ENCODE assay signal across 8 mouse cellular contexts in the genomic region with DNA sequence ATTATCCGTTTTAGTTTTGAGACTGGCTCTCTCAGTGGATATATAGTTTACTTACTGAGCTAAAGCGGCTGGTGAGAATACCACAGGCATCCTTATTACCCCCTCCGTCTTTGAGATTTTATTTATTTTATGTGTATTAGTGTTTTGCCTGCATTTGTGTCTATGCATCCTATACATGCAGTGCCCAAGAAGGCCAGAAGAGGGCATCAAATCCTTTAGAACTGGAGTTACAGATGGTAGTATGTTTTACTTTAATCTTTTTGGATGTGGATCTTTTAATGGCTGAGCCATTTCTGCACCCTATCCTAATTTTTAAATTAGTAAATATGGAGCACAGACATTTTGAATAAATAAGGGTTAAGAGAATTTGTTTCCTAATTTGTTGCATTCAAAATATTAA.
A peak's percentile ranks its signal among the peaks of the same experiment; 100 is the strongest.
DNase-seq lines count a peak whose midpoint lies in the region; ATAC-seq lines count a peak whose summit lies in the region.

No protein-coding gene starts in this region.

- no peak for ATAC-seq in midbrain, embryonic 11.5 days (ENCODE audit: low FRiP score)
- ATAC-seq in midbrain, embryonic 16.5 days: no peak

- no peak overlapping the region for H3K9ac ChIP-seq in midbrain, embryonic 11.5 days (ENCODE audit: low read length)
- H3K9ac ChIP-seq in midbrain, embryonic 16.5 days (ENCODE audit: low read depth, low read length): no peak overlapping the region

- 21% methylated on average over 3 of the region's 3 CpGs for WGBS in midbrain, embryonic 11.5 days
- 18% methylated on average over 3 of the region's 3 CpGs for WGBS in midbrain, embryonic 16.5 days

- H3K27me3 ChIP-seq in midbrain, embryonic 11.5 days (ENCODE audit: control insufficient read depth, insufficient read depth, low read length): no peaks in the 10 kb centered on the region
- H3K27me3 ChIP-seq in midbrain, embryonic 16.5 days (ENCODE audit: control insufficient read depth, insufficient read depth, low read depth, low read length): no peaks in the 10 kb centered on the region

- H3K4me3 ChIP-seq in midbrain, embryonic 11.5 days (ENCODE audit: low read depth, low read length): no peak overlapping the region
- no peak overlapping the region for H3K4me3 ChIP-seq in midbrain, embryonic 16.5 days (ENCODE audit: low read depth, low read length)

- H3K36me3 ChIP-seq in midbrain, embryonic 11.5 days (ENCODE audit: control insufficient read depth, insufficient read depth, low read length): no peaks in the 10 kb centered on the region
- no peaks in the 10 kb centered on the region for H3K36me3 ChIP-seq in midbrain, embryonic 16.5 days (ENCODE audit: control insufficient read depth, insufficient read depth, low read length)

- no peaks in the 10 kb centered on the region for H3K9me3 ChIP-seq in midbrain, embryonic 11.5 days (ENCODE audit: control insufficient read depth, low read length)
- no peaks in the 10 kb centered on the region for H3K9me3 ChIP-seq in midbrain, embryonic 16.5 days (replicated peaks; ENCODE audit: control insufficient read depth, low read length, poor library complexity, severe bottlenecking)

- intact Hi-C loops in left cerebral cortex, postnatal 36 days (cut with DNase I): loop anchor here (10.0 kb wide), 2 partner anchors 150 to 200 kb away; no protein-coding TSS in a partner anchor

- DNase-seq in midbrain, embryonic 11.5 days (ENCODE audit: low spot score, missing footprints): peak; percentile 95
- DNase-seq in adrenal gland, postnatal 10 days: peak; percentile 81
- DNase-seq in embryo, embryonic 9.5 days (ENCODE audit: extremely low spot score): peak; percentile 61
- DNase-seq in hindlimb bud, embryonic 11.5 days (ENCODE audit: extremely low spot score, low read depth, low spot score): peak; percentile 52
- DNase-seq in left cerebral cortex, postnatal 36 days (ENCODE audit: low spot score in 2 of 2): peak; percentile 57 to 70
- peak; percentile 42 for DNase-seq in retina, adult 2 months (ENCODE audit: low read depth, low spot score)
- DNase-seq in urinary bladder, postnatal 25 days (ENCODE audit: low spot score): peak; percentile 69

- H3K27ac ChIP-seq in midbrain, embryonic 11.5 days (ENCODE audit: low read depth, low read length): no peak overlapping the region
- no peak overlapping the region for H3K27ac ChIP-seq in midbrain, embryonic 16.5 days (ENCODE audit: low read length)

- H3K4me2 ChIP-seq in midbrain, embryonic 11.5 days: no peak overlapping the region
- no peak overlapping the region for H3K4me2 ChIP-seq in midbrain, embryonic 16.5 days (ENCODE audit: low read length)

- H3K4me1 ChIP-seq in midbrain, embryonic 11.5 days (ENCODE audit: control insufficient read depth, insufficient read depth, low read length): no peaks in the 10 kb centered on the region
- H3K4me1 ChIP-seq in midbrain, embryonic 16.5 days (ENCODE audit: control insufficient read depth, insufficient read depth, low read length): no peaks in the 10 kb centered on the region

Comparison
In these comparisons a context has a peak if more than half of its experiments do, and no peak if none do; other contexts are left out.
1. DNase-seq: peak in every context shown above with its lines; median percentile 95 in midbrain, embryonic 11.5 days; 81 in adrenal gland, postnatal 10 days; 69 in urinary bladder, postnatal 25 days; 64 in left cerebral cortex, postnatal 36 days; 61 in embryo, embryonic 9.5 days; 52 in hindlimb bud, embryonic 11.5 days; 42 in retina, adult 2 months.